Mouse (Mus musculus) neural tube, embryonic 12.5 days (tissue): ENCODE data around the gene Wnt4. TPM values are rescaled to one million over a fixed set of nuclear protein-coding genes. Genes with fewer than 3 reads are reported as not detected.
A peak's percentile ranks its signal among the peaks of the same experiment; 100 is the strongest.

ENCODE experiments used
- ATAC-seq: fragments of 200-750 bp; cut with Nextera tagmentation; 2 replicates; pipeline ENCODE4 v1.8.0; 2017; ENCODE audit warnings: low read depth, mild to moderate bottlenecking, moderate TSS enrichment, moderate library complexity; ENCODE audit not compliant: low FRiP score
- H3K27ac ChIP-seq: fragments of 300-500 bp; sonication (generic); 2 replicates; pipeline ENCODE4 v1.5.1; 2016
- H3K27me3 ChIP-seq: fragments of 300-500 bp; sonication (generic); replicated peaks from 2 replicates; pipeline ENCODE4 v1.6.1; 2016; ENCODE audit warnings: mild to moderate bottlenecking
- H3K36me3 ChIP-seq: fragments of 300-500 bp; sonication (generic); 2 replicates; pipeline ENCODE4 v1.6.1; 2016; ENCODE audit warnings: mild to moderate bottlenecking
- H3K4me1 ChIP-seq: fragments of 300-500 bp; sonication (generic); 2 replicates; pipeline ENCODE4 v1.6.1; 2016
- H3K4me2 ChIP-seq: fragments of 300-500 bp; sonication (generic); replicated peaks from 2 replicates; pipeline ENCODE4 v1.6.1; 2016; ENCODE audit warnings: mild to moderate bottlenecking
- H3K4me3 ChIP-seq: fragments of 300-500 bp; sonication (generic); 2 replicates; pipeline ENCODE4 v1.5.1; 2016
- H3K9ac ChIP-seq: fragments of 300-500 bp; sonication (generic); 2 replicates; pipeline ENCODE4 v1.6.1; 2016; ENCODE audit warnings: mild to moderate bottlenecking
- H3K9me3 ChIP-seq: fragments of 300-500 bp; sonication (generic); 2 replicates; pipeline ENCODE4 v1.6.1; 2016; ENCODE audit warnings: mild to moderate bottlenecking
- WGBS: fragments of 180-500 bp; shearing (Covaris S2); methylation state at CpG from one replicate; pipeline ENCODE4 v1.1.7; 2016; 5-methylcytosine and 5-hydroxymethylcytosine counted together
- polyA plus RNA-seq: library from polyadenylated mRNA; unstranded; fragments of >200 nt; fragmentation: Nextera tagmentation; extraction: Ambion mirVana; gene quantifications from 2 replicates; pipeline ENCODE4 v1.2.1, GENCODE M21; 2016

Gene Wnt4
- polyA plus RNA-seq, 1 experiment from 2014 or later: 17.4 TPM

- Histone ChIP-seq H3K27me3 (peaks cover 18% of the 10 kb centered on the region), H3K4me3 (no peak overlapping the region), H3K36me3 (no peaks in the 10 kb centered on the region), H3K9me3 (no peaks in the 10 kb centered on the region), H3K4me2 (peak overlapping the region; percentile 36), H3K4me1 (peaks cover 65% of the 10 kb centered on the region), H3K9ac (peak overlapping the region; percentile 26; the same call in 1 of the 2 replicates), H3K27ac (no peak overlapping the region)
- 15% methylated on average over 17 of the region's 17 CpGs for WGBS
- ATAC-seq: no peak
Measured at GRCm38 (mm10) chr4:137282584-137283406, 5.5 kb downstream of the Wnt4 start.

- no peak overlapping the region for H3K4me3 ChIP-seq
- H3K36me3 ChIP-seq: no peaks in the 10 kb centered on the region
- H3K27me3 ChIP-seq: peaks cover 13% of the 10 kb centered on the region
- peak overlapping the region; percentile 26; the same call in 1 of the 2 replicates for H3K9ac ChIP-seq
- no peaks in the 10 kb centered on the region for H3K9me3 ChIP-seq
- 27% methylated on average over 4 of the region's 4 CpGs for WGBS
- ATAC-seq: no peak
- H3K4me2 ChIP-seq: 0 out of 2 replicates have a peak overlapping the region, but pooled peaks have one; percentile 36
- peaks cover 60% of the 10 kb centered on the region for H3K4me1 ChIP-seq
- H3K27ac ChIP-seq: no peak overlapping the region
Measured at GRCm38 (mm10) chr4:137283407-137283732, 6.1 kb downstream of the Wnt4 start.

GRCm38 (mm10) chr4:137285876-137286661 lies 8.8 kb downstream of the Wnt4 start:
- ATAC-seq: no peak
- Histone ChIP-seq H3K36me3 (peaks cover 9% of the 10 kb centered on the region; the same call in 1 of the 2 replicates), H3K27me3 (peaks cover 6% of the 10 kb centered on the region; the same call in 1 of the 2 replicates), H3K27ac (no peak overlapping the region), H3K4me1 (peaks cover 42% of the 10 kb centered on the region), H3K4me3 (no peak overlapping the region), H3K4me2 (no peak overlapping the region), H3K9me3 (no peaks in the 10 kb centered on the region), H3K9ac (no peak overlapping the region)
- 79% methylated on average over 15 of the region's 15 CpGs for WGBS

- Histone ChIP-seq H3K27me3 (peaks cover 6% of the 10 kb centered on the region; the same call in 1 of the 2 replicates), H3K4me1 (peaks cover 37% of the 10 kb centered on the region), H3K36me3 (peaks cover 9% of the 10 kb centered on the region; the same call in 1 of the 2 replicates), H3K4me3 (no peak overlapping the region), H3K27ac (no peak overlapping the region), H3K9me3 (no peaks in the 10 kb centered on the region), H3K4me2 (no peak overlapping the region), H3K9ac (no peak overlapping the region)
- 57% methylated on average over 8 of the region's 8 CpGs for WGBS
- no peak for ATAC-seq
Measured at GRCm38 (mm10) chr4:137286662-137286953, 9.3 kb downstream of the Wnt4 start.

GRCm38 (mm10) chr4:137287206-137287605 lies 9.9 kb downstream of the Wnt4 start:
- H3K27ac ChIP-seq: no peak overlapping the region
- no peak overlapping the region for H3K9ac ChIP-seq
- no peak for ATAC-seq
- 82% methylated on average over 13 of the region's 13 CpGs for WGBS
- peaks cover 6% of the 10 kb centered on the region; the same call in 1 of the 2 replicates for H3K27me3 ChIP-seq
- no peaks in the 10 kb centered on the region for H3K9me3 ChIP-seq
- peaks cover 10% of the 10 kb centered on the region; the same call in 1 of the 2 replicates for H3K36me3 ChIP-seq
- H3K4me1 ChIP-seq: peaks cover 31% of the 10 kb centered on the region
- no peak overlapping the region for H3K4me2 ChIP-seq
- no peak overlapping the region for H3K4me3 ChIP-seq

GRCm38 (mm10) chr4:137287818-137288217 lies 10.5 kb downstream of the Wnt4 start:
- H3K27ac ChIP-seq: no peak overlapping the region
- H3K4me3 ChIP-seq: no peak overlapping the region
- H3K4me1 ChIP-seq: peaks cover 24% of the 10 kb centered on the region
- H3K9ac ChIP-seq: no peak overlapping the region
- 0 out of 2 replicates have a peak, but pooled peaks cover 3% of the 10 kb centered on the region for H3K27me3 ChIP-seq
- H3K9me3 ChIP-seq: no peaks in the 10 kb centered on the region
- peaks cover 16% of the 10 kb centered on the region; the same call in 1 of the 2 replicates for H3K36me3 ChIP-seq
- 5% methylated on average over 4 of the region's 4 CpGs for WGBS
- ATAC-seq: no peak
- H3K4me2 ChIP-seq: no peak overlapping the region

GRCm38 (mm10) chr4:137289701-137290100 lies 12.4 kb downstream of the Wnt4 start:
- Histone ChIP-seq H3K27ac (no peak overlapping the region), H3K4me1 (peaks cover 18% of the 10 kb centered on the region), H3K36me3 (peaks cover 18% of the 10 kb centered on the region; the same call in 1 of the 2 replicates), H3K27me3 (no peaks in the 10 kb centered on the region), H3K9ac (no peak overlapping the region), H3K9me3 (no peaks in the 10 kb centered on the region), H3K4me2 (no peak overlapping the region), H3K4me3 (no peak overlapping the region)
- 92% methylated on average over 6 of the region's 6 CpGs for WGBS
- no peak for ATAC-seq

- ATAC-seq: no peak
Measured at GRCm38 (mm10) chr4:137290250-137290649, 13.0 kb downstream of the Wnt4 start.

GRCm38 (mm10) chr4:137292625-137293024 lies 15.3 kb downstream of the Wnt4 start:
- no peak overlapping the region for H3K27ac ChIP-seq
- 88% methylated on average over 7 of the region's 7 CpGs for WGBS
- no peaks in the 10 kb centered on the region for H3K9me3 ChIP-seq

More at GRCm38 (mm10) chr4:137290250-137290649, 13.0 kb downstream of the Wnt4 start:
- H3K27ac ChIP-seq: no peak overlapping the region
- peaks cover 18% of the 10 kb centered on the region for H3K4me1 ChIP-seq
- WGBS: 87% methylated on average over 3 of the region's 3 CpGs
- H3K9me3 ChIP-seq: no peaks in the 10 kb centered on the region
- H3K9ac ChIP-seq: no peak overlapping the region
- no peaks in the 10 kb centered on the region for H3K27me3 ChIP-seq
- H3K4me2 ChIP-seq: no peak overlapping the region
- peaks cover 22% of the 10 kb centered on the region for H3K36me3 ChIP-seq
- no peak overlapping the region for H3K4me3 ChIP-seq

GRCm38 (mm10) chr4:137294032-137294431 lies 16.7 kb downstream of the Wnt4 start:
- Histone ChIP-seq H3K9ac (no peak overlapping the region), H3K4me2 (no peak overlapping the region), H3K9me3 (no peaks in the 10 kb centered on the region), H3K4me1 (no peaks in the 10 kb centered on the region), H3K36me3 (peaks cover 42% of the 10 kb centered on the region), H3K4me3 (no peak overlapping the region), H3K27ac (no peak overlapping the region), H3K27me3 (no peaks in the 10 kb centered on the region)
- no peak for ATAC-seq
- WGBS: 86% methylated on average over 7 of the region's 7 CpGs

More at GRCm38 (mm10) chr4:137292625-137293024, 15.3 kb downstream of the Wnt4 start:
- Histone ChIP-seq H3K36me3 (peaks cover 38% of the 10 kb centered on the region), H3K4me1 (0 out of 2 replicates have a peak, but pooled peaks cover 3% of the 10 kb centered on the region), H3K4me3 (no peak overlapping the region), H3K27me3 (no peaks in the 10 kb centered on the region), H3K4me2 (no peak overlapping the region), H3K9ac (no peak overlapping the region)
- ATAC-seq: no peak

- H3K4me1 ChIP-seq: no peaks in the 10 kb centered on the region
- H3K36me3 ChIP-seq: peaks cover 38% of the 10 kb centered on the region
- H3K27ac ChIP-seq: no peak overlapping the region
- no peaks in the 10 kb centered on the region for H3K9me3 ChIP-seq
- no peaks in the 10 kb centered on the region for H3K27me3 ChIP-seq
- no peak for ATAC-seq
- H3K9ac ChIP-seq: no peak overlapping the region
- no peak overlapping the region for H3K4me3 ChIP-seq
- no peak overlapping the region for H3K4me2 ChIP-seq
- WGBS: 77% methylated on average over 5 of the region's 5 CpGs
Measured at GRCm38 (mm10) chr4:137294474-137294873, 17.2 kb downstream of the Wnt4 start.

GRCm38 (mm10) chr4:137294951-137295350 lies 17.7 kb downstream of the Wnt4 start:
- Histone ChIP-seq H3K4me3 (no peak overlapping the region), H3K4me1 (no peaks in the 10 kb centered on the region), H3K27me3 (no peaks in the 10 kb centered on the region), H3K4me2 (no peak overlapping the region), H3K9ac (no peak overlapping the region), H3K36me3 (peaks cover 33% of the 10 kb centered on the region), H3K9me3 (no peaks in the 10 kb centered on the region), H3K27ac (no peak overlapping the region)
- 91% methylated on average over 8 of the region's 8 CpGs for WGBS
- no peak for ATAC-seq
